In the genomic region with DNA sequence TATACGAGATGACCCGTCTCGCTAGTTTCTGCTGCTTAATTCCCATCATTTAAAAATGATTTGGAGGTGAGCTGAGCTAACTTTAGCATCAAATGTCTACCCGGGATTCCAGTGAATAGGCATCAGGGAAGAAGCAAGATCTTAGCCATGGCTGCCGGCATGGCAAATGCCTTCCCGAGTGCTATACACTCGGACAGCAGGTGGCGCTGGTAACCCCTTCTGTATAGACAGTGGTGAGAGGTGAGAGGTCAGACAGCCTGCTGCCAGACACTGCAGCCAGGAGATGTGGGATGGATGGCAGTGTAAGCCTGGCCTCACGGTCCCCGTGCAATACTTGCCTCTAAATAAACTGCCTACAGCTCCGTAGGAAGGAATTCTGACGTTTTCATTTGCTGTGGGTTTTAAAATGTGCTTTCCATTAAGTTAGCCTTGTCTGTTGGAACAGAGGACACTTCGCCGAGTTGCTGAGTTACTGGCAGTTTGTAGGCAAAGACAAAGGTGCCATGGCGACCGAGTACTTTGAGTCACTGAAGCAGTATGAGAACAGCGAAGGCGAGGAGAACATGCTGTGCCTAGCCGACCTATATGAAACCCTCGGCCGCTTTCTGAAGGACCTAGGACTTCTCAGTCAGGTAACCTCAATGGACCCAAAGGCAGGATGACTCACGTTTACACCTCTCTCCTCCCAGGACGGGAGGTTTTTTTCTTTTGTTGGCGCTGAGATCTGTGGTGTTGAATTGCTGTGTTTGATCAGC, we compare ENCODE assay signal across 8 mouse cellular contexts. TPM values are rescaled to one million over a fixed set of nuclear protein-coding genes. Genes with fewer than 3 reads are reported as not detected.
DNase-seq lines count a peak whose midpoint lies in the region; ATAC-seq and TF ChIP-seq lines count a peak whose summit lies in the region.

No protein-coding gene starts in this region.

- H3K4me3 ChIP-seq in heart, embryonic 11.5 days (ENCODE audit: low read depth, low read length) = no peak overlapping the region
- H3K4me3 ChIP-seq in left cerebral cortex, adult 2 months = no peak overlapping the region

- H3K36me3 ChIP-seq in heart, embryonic 11.5 days (ENCODE audit: control insufficient read depth, insufficient read depth, low read length) = peaks cover 4% of the 10 kb centered on the region

- WGBS in heart, embryonic 11.5 days (ENCODE audit: insufficient replicate concordance) = 50% methylated on average over 24 of the region's 24 CpGs

- H3K9me3 ChIP-seq in heart, embryonic 11.5 days (replicated peaks; ENCODE audit: control insufficient read depth, low read length) = no peaks in the 10 kb centered on the region

- no peak overlapping the region for H3K9ac ChIP-seq in heart, embryonic 11.5 days (ENCODE audit: low read depth, low read length)

- H3K27ac ChIP-seq in heart, embryonic 11.5 days (ENCODE audit: low read depth, low read length) = no peak overlapping the region
- H3K27ac ChIP-seq in left cerebral cortex, adult 2 months = no peak overlapping the region

- ATAC-seq in heart, embryonic 11.5 days (replicated peaks; ENCODE audit: insufficient number of reproducible peaks, low FRiP score, low TSS enrichment) = no peak
- peak; percentile 98 for ATAC-seq in megakaryocyte progenitor cell, adult 5-6 weeks (replicated peaks; ENCODE audit: poor library complexity)

- no peaks in the 10 kb centered on the region for H3K27me3 ChIP-seq in heart, embryonic 11.5 days (ENCODE audit: control insufficient read depth, insufficient read depth, low read length)

- DNase-seq in heart, adult 18-20 months = peak; percentile 67 to 84
- peak; percentile 53 for DNase-seq in c-Kit-positive CD71-positive TER-119-negative erythroid progenitor cells, embryonic 14.5 days (ENCODE audit: low read depth)
- DNase-seq in forelimb bud, embryonic 11.5 days (ENCODE audit: low read depth, low spot score) = peak; percentile 75
- DNase-seq in hindlimb bud, embryonic 11.5 days (ENCODE audit: extremely low spot score, low read depth, low spot score) = peak; percentile 49
- DNase-seq in left cerebral cortex, adult 2 months (ENCODE audit: extremely low spot score in 1 of 2, low spot score in 2 of 2) = peak; percentile 65 to 71
- DNase-seq in spleen, postnatal 10 days (ENCODE audit: low spot score in 2 of 2) = peak; percentile 59 to 85

- H3K4me2 ChIP-seq in heart, embryonic 11.5 days = no peak overlapping the region

- intact Hi-C loops in left cerebral cortex, adult 2 months (cut with DNase I) = no loop called here

- TF ChIP-seq CTCF in left cerebral cortex, adult 2 months (IDR thresholded peaks at IDR 0.05) = peak; percentile 86

- peaks cover 6% of the 10 kb centered on the region; the same call in 1 of the 2 replicates for H3K4me1 ChIP-seq in heart, embryonic 11.5 days (ENCODE audit: control insufficient read depth, insufficient read depth, low read length)

RNA-seq across cellular contexts. Expression of a gene that starts 5.0 kb away (rescaled TPM):
- not detected for total RNA-seq in heart, adult 18-20 months (2021)
- not detected in 2 replicates for polyA plus RNA-seq in heart, embryonic 11.5 days (2014; fragmentation: Nextera tagmentation; extraction: Ambion mirVana)
- total RNA-seq in left cerebral cortex, adult 2 months (2021) = not detected
- not detected in 2 replicates for total RNA-seq in megakaryocyte progenitor cell, adult 5-6 weeks (2015)
- total RNA-seq in megakaryocyte progenitor cell, adult 5-6 weeks (2017) = not detected in 2 replicates

RNA-seq across cellular contexts. Expression of a gene that starts 27.5 kb away (rescaled TPM):
- 10 to 100 TPM; 14.9 to 15.4 TPM for total RNA-seq in heart, adult 18-20 months (2021)
- 42.5 and 49.4 TPM in 2 replicates for polyA plus RNA-seq in heart, embryonic 11.5 days (2014; fragmentation: Nextera tagmentation; extraction: Ambion mirVana)
- 10 to 100 TPM; 39.2 to 42.2 TPM for total RNA-seq in left cerebral cortex, adult 2 months (2021)
- 56.0 and 62.4 TPM in 2 replicates for total RNA-seq in megakaryocyte progenitor cell, adult 5-6 weeks (2015)
- total RNA-seq in megakaryocyte progenitor cell, adult 5-6 weeks (2017) = 46.8 and 54.0 TPM in 2 replicates

RNA-seq across cellular contexts. Expression of a gene that starts 27.7 kb away (rescaled TPM):
- 100 to 1,000 TPM; 120 to 136 TPM for total RNA-seq in heart, adult 18-20 months (2021)
- 8.6 and 13.7 TPM in 2 replicates for polyA plus RNA-seq in heart, embryonic 11.5 days (2014; fragmentation: Nextera tagmentation; extraction: Ambion mirVana)
- total RNA-seq in left cerebral cortex, adult 2 months (2021) = 10 to 100 TPM; 21.4 to 24.7 TPM
- total RNA-seq in megakaryocyte progenitor cell, adult 5-6 weeks (2015) = 15.0 and 16.0 TPM in 2 replicates
- 17.3 and 18.1 TPM in 2 replicates for total RNA-seq in megakaryocyte progenitor cell, adult 5-6 weeks (2017)

RNA-seq across cellular contexts. Expression of a gene that starts 33.1 kb away (rescaled TPM):
- total RNA-seq in heart, adult 18-20 months (2021) = 1 to 10 TPM; 1.9 to 2.0 TPM
- 4.1 and 5.0 TPM in 2 replicates for polyA plus RNA-seq in heart, embryonic 11.5 days (2014; fragmentation: Nextera tagmentation; extraction: Ambion mirVana)
- total RNA-seq in left cerebral cortex, adult 2 months (2021) = 1 to 10 TPM; 7.9 to 8.3 TPM
- 1.3 and 8.9 TPM in 2 replicates for total RNA-seq in megakaryocyte progenitor cell, adult 5-6 weeks (2015)
- total RNA-seq in megakaryocyte progenitor cell, adult 5-6 weeks (2017) = 2.4 and 3.3 TPM in 2 replicates

Comparison
In these comparisons a context has a peak if more than half of its experiments do, and no peak if none do; other contexts are left out.
1. RNA of a gene that starts 27.7 kb away (total RNA-seq): 120 to 136 TPM in heart, adult 18-20 months; 21.4 to 24.7 TPM in left cerebral cortex, adult 2 months and 15.0 to 18.1 TPM in megakaryocyte progenitor cell, adult 5-6 weeks; every median in the first group is over 4 times any median in the second.
2. Peak in every context shown above with its lines, with median percentiles within 50 percentile points of each other: DNase-seq.